Mouse (Mus musculus) ES-E14 (cell line): Measurements from ENCODE around the gene Ntn1.

Source experiments
- CHD2 ChIP-seq: IDR thresholded peaks from 2 replicates; pipeline ENCODE4 v1.6.1; 2014; ENCODE audit warnings: mild to moderate bottlenecking, low read depth, low read length, inconsistent platforms
- MAFK ChIP-seq: IDR thresholded peaks from 2 replicates; pipeline ENCODE4 v1.6.1; 2014; ENCODE audit warnings: mild to moderate bottlenecking, low read depth, low read length, inconsistent platforms; ENCODE audit not compliant: insufficient read depth
- ZC3H11A ChIP-seq: IDR thresholded peaks from 2 replicates; pipeline ENCODE4 v1.6.1; 2012; ENCODE audit warnings: low read depth, mild to moderate bottlenecking, inconsistent platforms, low read length, borderline replicate concordance

- TF ChIP-seq MAFK (no peak), CHD2 (no peak), ZC3H11A (no peak)
These were observed 19.3 kb downstream of the Ntn1 start for GRCm38 (mm10) chr11:68381318-68381717.
